Mouse (Mus musculus): Measurements from ENCODE around the gene Ppbp.

Ppbp gene

DNA sequence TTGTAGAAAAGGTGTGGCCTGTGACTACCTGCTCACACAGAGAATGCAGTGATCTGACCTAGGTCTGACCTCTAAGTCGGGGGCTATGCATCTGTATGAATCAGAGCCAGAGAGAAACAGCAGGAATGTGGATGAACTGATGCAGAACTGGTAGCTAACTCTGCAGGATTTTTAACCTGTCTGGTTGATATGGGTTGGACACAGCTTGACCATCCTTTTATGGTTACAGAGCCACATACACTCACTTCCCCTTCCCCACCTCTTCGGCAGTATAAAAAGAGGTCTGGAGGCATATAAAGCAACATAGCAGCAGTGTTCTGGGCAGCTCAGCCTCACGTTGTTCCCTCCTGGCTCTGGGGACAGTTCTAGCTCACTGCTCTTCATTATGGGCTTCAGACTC, at the start of gene Ppbp:
TSS of gene Ppbp (plus strand) at position 301 of the 400 bp plus-strand sequence.
- no peak for DNase-seq (ENCODE audit: extremely low read depth, low read depth)

DNA sequence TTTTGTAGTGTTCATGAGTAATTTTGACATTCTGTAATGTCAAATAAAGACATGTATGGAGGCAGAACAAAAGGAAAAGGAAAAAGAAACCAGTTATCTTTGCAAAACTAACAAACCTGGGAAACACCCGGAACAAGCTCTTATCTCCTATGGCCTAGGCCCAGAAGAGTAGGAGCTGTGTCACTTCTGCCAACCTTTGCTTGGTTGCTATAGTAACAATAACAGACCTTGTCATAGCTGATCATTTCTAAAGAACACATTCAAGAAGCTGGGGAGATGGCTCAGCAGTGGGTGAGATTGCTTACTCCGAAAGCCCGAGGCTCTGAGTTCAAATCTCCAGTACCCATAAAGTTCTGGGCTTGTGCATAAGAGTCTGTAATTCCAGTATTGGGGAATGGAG, 45.7 kb upstream of the Ppbp start:
- peak; percentile 24 for DNase-seq (ENCODE audit: extremely low read depth, low read depth)

DNA sequence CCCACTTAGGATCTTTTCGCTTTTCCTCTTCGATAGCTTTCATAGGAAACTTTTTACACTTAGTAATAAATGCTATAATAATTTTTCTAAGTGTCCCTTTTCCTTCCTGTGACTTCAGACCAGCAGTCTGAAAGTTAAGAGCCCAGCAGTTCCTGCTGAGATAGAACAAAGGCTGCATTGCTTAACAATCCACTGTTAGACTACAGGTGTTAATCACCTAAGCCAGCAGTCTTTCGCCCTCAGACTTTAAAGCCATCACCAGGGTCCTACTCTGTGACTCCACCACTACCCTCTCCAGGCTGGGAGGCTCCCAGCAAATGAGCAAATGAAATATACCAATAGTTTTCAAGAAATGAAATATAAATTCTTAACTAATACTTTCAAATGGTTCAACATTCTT, 40.1 kb upstream of the Ppbp start:
- DNase-seq (ENCODE audit: extremely low read depth, low read depth), result no peak

DNA sequence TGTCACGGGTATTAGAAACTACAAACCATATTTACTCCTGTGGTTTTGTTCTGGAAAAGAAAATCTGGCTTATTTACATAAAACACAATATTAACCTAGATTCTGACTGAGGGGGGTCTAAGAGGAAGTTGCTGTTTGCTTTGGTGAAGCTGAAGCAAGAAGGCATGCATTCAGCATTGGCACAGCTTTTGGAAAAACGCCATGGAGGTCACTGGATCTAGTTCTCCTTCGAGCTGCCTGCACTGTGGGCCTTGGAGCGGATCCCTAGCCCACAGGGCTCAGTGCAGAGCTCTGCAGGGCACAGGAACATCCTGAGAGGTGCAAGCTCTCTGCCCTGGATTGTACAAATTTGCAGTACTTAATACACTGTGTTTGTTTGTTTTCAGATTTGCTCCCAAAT, 36.8 kb upstream of the Ppbp start:
- DNase-seq (ENCODE audit: extremely low read depth, low read depth), result no peak

DNA sequence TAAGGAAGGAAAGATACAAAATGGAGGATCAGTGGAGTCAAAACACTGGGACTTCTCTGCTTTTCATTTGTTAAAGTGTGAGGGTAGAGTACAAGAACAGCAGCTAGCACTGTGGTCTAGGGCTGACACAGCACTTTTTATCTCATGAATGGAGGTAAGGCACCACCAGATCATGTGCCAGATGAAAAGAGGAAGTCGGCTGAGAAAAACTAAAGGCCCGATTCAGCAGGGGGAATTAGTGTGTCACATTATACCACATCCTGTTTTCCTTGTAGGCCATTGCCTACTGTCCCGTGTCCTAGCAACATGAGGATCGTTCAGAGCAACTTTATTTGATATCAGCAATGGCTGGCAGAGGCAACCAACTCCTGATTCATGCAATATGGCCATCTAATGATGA, 26.3 kb upstream of the Ppbp start:
- DNase-seq (ENCODE audit: extremely low read depth, low read depth), result peak; percentile 97

DNA sequence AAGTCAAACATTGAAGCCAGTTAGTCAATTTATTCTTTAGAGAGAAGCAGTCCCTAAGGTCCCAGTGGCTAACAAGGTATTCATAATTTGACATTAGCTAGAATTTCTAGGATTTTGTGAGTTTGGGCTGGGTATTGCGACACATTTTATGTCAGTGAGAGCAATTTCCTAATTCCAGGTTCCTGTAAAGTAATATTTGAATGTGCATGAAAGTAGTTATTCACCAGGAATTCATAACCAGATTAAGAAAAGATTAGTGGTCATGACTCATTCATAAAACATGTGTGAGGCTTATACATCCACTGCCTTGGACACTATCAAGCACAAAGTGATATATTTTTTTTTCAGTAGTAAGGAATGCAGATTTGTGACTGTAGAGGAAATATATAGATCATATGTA, 14.4 kb upstream of the Ppbp start:
- no peak for DNase-seq (ENCODE audit: extremely low read depth, low read depth)

DNA sequence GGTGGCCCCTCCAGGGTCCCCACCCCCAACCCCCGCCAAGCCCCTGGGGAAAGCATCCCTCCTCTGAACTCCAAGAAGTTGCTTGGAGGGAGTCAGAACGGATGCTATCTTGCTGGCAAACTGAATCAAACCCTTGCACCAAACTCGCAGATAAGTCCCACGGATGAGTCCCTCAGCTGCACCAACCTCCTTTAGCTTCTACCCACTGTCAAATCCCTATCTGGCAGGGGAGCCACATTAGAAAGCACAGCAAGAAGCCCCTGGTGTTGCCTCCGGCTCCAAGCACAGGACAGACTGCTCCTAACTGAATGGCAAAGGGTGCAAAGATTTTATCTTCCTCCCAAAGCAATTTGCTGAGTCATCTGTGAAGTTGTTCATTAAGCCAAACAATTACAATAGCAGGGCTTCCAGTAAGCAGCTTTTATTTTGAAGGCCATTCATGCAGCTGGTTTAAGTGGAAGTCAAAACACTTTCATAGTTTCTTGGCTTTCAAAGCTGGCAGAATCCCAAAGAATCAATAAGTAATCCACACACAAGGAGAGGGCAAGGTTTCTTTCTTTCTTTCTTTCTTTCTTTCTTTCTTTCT, 10.2 kb upstream of the Ppbp start:
- no peak for DNase-seq (ENCODE audit: extremely low read depth, low read depth)

DNA sequence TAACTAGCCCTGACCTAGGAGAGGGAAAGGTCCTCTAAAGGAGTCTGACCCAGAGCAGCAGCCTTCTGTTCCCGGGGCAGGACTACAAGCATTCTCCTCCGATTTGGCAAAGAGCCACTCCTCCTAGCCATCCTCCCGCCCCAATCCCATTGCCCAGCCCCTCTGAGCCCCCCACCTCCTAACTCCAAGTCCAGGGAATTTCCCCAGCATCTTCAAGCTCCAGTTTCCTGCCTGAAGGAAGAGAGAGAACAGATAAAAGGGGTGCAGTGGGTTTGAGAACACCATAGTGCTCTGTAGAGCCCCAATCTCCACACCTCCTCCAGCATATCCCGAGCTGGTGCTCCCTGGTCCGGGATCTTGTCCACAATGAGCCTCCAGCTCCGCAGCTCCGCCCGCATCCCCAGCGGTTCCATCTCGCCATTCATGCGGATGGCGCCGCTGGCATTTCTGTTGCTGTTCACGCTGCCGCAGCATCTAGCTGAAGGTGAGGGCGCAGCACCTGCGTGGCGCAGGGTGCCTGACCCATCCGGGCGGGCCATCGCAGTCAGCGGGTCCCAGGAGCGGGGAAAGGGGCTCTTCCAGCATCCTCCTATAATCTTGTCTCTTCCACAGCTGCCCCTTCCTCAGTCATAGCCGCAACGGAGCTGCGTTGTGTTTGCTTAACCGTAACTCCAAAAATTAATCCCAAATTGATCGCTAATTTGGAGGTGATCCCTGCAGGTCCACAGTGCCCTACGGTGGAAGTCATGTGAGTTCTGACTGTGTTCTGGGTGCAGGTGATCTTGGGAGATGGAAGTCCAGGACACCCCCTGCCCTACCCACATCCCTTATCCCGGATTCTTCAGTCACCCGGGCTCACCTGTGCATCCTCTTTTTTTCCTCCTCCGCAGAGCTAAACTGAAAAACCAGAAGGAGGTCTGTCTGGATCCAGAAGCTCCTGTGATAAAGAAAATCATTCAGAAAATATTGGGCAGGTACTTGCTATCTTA, 8.9 kb upstream of the Ppbp start, which contains the start of gene Cxcl5:
TSS of gene Cxcl5 (plus strand) at position 284 of the 989 bp plus-strand sequence.
- no peak for DNase-seq (ENCODE audit: extremely low read depth, low read depth)

DNA sequence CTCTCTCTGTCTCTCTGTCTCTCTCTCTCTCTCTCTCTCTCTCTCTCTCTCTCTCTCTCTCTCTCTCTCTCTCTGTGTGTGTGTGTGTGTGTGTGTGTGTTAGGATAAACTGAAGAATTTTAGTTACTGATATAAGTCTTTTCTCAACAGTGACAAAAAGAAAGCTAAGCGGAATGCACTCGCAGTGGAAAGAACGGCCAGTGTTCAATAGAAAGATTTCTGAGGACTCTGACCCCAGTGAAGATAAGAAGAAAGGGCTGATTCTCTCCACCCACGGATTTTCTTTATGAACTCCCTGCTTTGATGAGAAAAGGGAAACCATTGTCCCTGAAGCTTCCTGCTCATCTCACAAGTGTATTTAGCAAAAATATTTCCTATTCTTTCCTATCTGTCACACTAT, 8.0 kb upstream of the Ppbp start:
- DNase-seq (ENCODE audit: extremely low read depth, low read depth), result no peak

DNA sequence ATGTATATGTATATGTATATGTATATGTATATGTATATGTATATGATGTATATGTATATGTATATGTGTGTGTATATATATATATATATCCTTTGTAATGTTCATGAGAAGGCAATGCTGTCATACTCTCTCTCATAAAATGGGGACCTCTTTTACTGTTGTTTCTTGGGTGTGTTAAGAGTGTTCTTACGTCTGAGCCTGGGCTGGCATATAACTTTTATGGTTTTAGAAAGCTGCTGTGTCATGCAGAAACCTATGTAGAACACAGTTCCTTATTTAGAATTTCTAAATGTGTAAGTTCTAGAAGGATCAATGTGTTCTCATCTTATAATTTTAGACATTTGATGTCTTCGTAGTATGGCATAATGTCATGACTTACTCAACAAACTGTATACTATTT, 7.5 kb upstream of the Ppbp start:
- no peak for DNase-seq (ENCODE audit: extremely low read depth, low read depth)

DNA sequence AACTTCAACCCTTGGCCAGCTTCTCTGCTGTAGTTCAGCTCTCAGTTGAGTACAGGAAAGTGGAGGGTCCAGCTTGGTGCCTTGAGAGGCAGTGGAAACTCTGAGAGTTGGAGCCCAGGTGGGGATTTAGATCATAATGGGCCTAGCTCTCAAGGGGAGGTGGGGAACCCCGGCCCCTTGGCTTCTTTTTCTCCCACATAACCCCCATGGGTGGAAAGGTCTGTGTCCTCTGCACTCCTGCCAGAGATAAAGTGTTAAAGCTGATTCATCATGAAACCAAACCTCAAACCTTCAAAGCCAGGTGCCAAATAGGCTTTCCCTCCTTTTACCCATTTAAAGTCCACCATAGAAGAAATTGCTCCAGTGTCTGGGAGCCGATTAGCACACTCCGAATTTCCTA, 6.5 kb upstream of the Ppbp start:
- no peak for DNase-seq (ENCODE audit: extremely low read depth, low read depth)

DNA sequence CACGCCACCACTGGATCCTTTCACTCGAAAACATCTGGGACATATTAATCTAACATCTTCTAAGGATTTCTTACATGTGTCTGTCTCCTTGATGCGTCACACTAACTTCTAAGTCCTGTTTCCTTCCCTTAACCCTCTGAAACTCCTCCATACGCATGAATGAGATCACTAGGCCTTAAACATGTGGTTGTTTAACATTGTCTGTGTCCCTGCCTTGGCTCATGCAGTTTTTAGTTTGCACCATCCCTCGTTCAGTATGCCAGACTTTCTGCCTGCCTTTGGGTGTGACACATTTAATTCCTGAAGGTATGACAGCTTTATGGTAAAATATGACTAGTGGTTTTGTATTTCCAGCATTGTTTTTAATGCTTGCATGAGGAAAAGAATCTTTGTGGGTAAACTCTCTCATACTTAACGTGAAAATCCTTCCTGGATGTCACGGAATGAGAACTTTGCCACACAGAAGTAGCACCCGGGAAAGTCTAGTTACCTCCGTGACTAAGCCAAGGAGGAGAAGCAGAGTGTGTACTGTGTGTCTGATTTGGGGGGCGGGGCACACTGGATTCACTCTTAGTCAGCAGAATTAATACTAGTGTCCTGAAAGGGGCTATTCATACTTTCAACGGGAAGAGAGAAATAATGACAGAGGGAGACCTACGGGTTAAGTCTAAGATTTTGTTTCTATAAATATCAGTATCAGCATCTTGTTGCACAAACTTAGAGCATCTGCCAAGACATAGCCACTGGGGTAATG, 4.2 kb upstream of the Ppbp start:
- DNase-seq (ENCODE audit: extremely low read depth, low read depth), result no peak

DNA sequence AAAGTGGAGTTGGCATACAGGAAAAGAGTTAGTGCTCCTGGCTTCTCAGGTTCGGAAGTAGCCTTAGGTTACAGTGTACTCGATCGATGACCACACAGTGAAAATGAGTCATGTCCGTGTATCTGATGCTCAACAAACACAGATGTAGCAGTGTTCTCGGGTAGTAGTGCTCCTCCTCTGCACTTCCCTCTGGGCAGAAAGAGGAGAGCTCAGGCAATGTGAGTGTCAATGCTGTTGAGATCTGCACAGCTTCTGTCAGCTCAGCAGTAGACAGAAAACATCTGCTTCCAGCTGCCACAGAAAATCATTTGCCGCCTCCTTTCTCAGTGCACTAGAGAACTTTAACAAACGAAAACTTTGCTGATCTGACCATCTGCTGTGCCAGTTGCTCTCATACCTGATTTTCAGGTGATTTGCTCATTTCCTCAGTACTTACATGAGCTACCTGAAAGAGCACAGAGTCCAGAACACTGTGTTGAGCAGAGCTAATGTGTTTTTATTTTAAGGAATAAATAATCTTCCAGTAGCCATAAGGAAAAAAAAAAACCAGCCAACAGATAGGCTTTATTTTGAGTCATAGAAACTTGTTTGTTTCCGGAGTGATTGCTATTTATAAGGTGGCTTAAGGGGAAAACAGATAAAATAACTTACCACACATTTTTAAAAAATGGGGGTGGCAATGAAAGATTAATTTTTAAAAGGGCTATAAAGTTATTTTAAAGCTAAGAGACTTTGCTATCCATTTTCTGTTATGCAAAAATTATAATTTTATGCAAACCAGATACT, 2.3 kb upstream of the Ppbp start:
- no peak for DNase-seq (ENCODE audit: extremely low read depth, low read depth)

DNA sequence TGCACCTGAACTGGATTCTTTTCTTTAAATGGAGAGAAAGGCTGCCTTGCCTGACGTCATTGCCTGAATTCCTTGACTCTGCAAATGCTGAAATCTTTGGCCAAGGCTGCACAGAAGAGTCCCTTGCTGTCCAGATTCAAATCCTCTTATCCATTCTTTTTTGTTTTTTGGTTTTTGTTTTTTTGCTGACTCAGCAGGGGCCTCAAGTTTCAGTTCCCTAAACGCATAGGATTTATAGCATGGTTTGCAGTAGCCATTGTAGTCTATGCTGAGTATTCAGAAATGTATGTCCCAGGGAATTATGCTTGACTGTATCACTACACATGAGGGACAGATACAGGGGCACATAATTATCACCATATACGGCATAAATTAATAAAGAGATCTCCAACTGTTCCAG, 3.1 kb downstream of the Ppbp start:
- DNase-seq (ENCODE audit: extremely low read depth, low read depth), result no peak

DNA sequence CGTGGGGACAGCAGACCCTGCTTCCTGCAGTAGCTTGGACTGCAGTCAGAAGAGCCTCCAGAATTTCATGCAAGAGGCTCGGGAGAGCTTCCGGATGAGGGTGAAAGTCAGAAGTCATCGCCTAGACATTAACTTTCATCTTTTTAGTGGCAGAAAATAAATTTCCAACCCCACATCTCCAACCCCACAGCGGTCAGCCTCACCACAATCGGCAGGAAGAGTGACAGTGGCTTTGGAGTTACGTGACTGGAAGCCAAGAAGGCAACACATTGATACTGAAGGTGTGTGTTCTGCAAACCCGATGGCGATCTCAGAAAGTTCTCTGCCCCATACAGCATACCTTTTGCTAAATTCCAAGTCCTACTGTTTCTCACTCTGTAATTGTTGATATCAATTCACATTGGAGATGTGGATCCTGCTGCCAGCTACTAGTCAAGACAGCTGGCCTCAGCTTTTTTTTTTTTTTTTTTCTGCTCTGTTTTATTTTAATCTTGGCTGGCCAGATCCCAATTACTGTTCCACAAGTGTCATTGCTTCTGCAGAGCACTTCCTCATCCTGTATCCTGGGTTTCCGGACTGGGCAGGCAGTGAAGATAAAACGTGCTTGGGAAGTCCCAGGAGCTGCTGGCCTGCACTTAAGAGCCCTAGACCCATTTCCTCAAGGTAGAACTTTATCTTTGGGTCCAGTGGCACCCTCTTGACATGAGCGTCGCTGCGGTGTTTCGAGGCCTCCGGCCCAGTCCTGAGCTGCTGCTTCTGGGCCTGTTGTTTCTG, 3.7 kb downstream of the Ppbp start, which contains the start of gene Pf4:
TSS of gene Pf4 (plus strand) at position 556 of the 774 bp plus-strand sequence.
- DNase-seq (ENCODE audit: extremely low read depth, low read depth), result peak; percentile 93

DNA sequence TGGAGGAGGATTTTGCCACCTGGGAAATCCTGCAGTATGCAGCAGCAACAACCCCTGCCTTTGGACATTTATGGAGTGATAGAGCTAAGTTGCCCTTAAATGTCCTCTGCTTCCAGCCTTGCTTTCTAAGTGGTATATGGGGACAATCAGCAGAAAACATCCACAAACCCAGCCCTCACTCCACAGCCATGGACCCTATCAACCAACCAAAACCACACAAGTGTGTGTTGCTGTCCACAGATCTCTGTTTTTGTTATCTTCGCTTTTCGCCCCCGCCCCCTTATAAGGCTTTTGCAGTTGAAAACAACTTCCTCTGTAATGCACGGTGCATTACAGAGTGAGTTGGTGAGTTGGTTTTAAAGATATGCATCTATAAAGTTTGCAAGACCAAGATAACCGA, 7.2 kb downstream of the Ppbp start:
- DNase-seq (ENCODE audit: extremely low read depth, low read depth), result peak; percentile 88

DNA sequence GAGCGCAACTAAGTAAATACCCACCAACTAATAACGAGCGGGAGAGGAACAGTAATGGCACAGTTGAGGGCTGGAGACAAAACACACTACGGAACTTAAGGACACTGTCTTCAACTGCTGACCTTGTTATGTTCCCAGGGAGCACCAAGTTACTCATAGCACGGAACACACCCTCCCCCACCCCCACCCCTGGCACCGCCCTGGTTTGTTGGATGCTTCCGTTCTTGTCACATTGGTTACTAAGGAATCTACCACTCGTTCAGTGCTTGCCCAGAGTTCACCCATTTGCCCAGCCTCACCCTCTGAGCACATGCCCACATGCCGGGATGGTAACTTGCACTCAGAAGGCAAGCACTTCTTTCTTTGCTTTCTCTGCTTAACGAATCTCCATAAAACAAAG, 9.3 kb downstream of the Ppbp start:
- DNase-seq (ENCODE audit: extremely low read depth, low read depth), result no peak

DNA sequence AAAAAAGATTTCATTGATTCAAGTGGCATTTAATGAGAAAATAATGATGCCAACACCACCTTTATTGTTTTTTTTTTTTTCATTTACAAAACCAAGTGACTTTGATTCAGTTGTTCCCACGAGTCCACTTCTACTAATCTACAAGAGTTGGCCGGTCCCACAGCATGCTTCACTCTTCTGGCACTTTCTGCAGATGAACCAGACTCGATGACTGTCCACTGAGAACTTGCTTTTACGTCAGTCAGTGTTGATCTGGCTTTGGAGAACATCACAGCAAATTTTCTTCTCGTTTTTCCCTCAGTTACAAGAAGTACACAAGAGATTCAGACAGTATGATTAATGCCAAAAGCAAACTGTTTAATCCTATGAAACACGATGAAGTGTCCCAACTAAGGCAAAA, 10.5 kb downstream of the Ppbp start:
- DNase-seq (ENCODE audit: extremely low read depth, low read depth), result no peak

DNA sequence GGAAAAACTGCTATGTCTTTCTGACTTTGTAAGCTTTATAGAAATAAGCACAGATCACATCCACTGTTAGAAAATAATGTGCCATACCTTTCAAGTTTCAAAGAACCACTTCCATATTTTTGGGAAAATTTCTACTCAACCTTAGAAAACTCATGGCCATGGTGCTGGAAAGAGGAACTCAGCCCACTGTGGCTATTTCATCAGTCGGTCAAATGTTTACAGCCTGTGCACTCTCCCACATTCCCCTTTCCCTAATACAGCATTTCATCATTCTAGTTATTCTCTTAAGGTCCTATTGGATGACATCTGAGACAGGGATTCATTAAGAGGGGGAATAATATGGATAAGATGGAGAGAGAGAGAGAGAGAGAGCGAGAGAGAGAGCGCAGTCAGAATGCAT, 15.4 kb downstream of the Ppbp start:
- no peak for DNase-seq (ENCODE audit: extremely low read depth, low read depth)
